Mouse (Mus musculus) kidney, adult 8-10 months (tissue): Measurements from ENCODE around the gene Asic5.

Experiments used
- DNase-seq, 2 experiments: peaks; one replicate each; pipeline ENCODE4 v3.0.0; 2022

Asic5 gene

GRCm38 (mm10) chr3:82022421-82022920 is 40.4 kb downstream of the Asic5 start:
- DNase-seq = peak in 1 of 2 experiments; percentile 15

DNA sequence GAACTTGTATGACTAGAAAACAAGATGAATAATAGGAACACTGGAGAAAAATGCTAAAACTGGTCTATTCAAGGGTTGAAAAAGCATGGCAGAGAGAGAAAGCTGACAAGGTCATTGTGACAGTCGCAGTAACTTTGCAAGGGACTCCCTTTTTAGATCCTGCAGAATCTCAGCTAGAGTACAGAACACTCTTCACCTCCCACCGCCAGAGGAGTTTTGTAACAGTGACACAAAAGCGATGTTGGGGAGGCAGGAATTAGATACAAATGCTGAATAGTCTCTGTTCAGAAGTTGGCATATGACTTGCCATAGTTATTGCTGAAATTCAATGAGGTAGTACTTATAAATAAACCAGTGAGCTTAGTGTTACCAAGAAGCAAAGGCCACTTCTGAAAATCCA is 41.0 kb downstream of the Asic5 start:
- DNase-seq = no peak

DNA sequence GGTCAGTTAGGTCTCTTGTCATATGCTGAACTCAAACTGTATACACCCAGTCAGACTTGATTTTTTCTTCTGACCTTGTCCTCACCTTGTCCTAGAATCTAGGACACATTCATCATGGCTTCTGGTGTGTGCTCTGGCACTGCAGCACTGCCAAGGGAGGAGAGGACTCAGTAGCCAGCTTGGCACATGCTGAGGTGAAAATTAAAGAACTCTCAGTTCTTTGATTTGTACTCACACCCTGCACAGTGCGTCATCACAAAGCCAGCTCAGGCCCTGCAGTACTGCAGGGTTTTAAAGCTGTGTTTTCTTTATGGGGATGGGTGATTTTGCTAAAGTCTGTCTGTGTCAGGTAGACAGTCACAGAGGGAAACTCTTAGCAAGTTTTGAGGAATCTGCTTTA is 45.2 kb downstream of the Asic5 start:
- DNase-seq = no peak

DNA sequence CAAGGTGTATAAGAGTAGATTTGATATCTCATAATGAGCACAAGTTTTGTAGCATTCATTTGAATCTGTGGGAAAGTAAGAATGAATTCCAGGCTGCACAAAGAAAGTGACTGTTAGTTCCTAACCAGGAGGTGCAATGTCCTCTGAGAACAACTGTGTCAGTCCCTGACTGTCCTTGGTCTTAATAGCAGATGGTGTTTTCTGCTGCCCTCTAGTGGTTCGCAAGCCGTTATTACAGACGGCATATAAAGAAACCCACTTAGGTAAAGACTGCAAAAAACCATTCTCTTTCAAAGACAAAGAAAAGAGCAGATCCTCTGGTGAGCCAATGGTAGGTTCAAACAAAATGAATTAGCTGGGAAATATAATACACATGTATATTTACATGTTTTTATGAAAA is 47.1 kb downstream of the Asic5 start:
- DNase-seq = peak; percentile 13 to 23

DNA sequence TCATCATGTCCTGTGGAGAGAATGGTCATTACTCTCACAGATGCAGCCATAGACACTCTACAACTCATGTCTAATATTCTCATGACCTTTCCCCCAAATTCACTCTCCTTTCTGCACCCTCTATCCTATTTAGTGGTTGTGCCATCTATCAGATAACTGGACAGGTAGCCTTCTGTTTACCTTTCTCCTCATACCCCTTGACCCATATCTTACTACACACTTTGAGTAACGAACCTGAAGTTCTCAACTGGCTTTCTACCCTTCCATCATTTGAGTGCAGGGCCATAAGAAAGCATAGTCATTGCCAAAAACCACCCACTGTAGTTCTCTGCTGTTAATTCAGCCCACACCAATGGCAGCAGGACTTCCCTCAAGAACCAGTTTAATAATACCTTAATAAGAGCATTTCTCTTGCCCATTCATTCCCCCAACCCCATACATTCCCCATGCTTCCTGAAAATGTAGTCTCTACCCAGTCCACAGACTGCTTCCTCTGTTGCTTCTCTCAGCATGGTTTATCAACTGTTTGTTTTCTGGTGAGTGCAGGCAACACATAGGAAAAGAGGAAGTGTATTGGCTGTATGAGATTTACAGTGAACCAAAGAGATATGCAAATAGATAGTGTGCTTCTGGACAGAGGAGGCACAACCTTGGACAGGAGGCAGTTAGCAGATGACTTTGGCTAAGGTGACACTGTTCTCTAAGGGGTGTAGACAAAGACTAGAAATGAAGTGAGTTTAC is 48.1 kb downstream of the Asic5 start:
- no peak for DNase-seq

GRCm38 (mm10) chr3:82036262-82037044 is 54.4 kb downstream of the Asic5 start:
- DNase-seq = no peak

DNA sequence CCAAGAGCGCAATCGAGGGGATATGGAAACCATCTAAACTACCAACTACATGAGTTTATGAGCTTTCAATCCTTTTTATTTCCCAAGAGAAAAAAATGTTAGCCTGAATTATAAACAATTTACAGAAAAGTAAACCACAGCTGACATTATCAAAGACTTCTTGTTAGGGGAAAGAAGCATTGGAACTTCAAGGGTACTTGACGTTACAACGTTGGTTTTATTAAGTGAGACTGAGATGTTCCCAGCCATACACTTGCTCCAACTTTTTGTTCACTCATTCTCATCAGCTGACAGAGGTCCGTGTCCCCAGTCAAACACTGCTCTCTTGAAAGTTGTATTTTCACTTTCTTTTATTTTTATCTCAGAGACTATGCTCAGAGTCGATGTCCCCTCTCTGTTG is 61.6 kb downstream of the Asic5 start:
- no peak for DNase-seq

- DNase-seq = no peak
Measured at GRCm38 (mm10) chr3:82044902-82045301, 62.8 kb downstream of the Asic5 start.

DNA sequence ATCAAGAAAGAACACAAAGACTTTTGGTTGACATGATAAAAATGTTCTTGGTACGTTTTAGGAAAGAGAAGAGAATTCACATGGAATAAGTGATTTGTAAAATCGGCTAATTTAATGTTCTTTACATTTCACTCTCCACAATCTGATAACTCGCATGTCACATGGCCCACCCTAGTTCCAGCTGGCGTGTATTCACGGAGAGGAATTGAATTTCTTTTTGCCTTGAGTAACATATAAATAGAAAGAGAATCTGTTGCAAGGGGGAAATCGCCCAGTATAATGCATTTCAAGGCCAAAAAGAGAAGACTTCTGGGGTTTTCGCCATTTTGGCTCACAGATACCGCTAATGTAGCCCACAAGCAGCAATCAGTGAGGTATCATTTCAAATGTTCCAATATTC is 64.0 kb downstream of the Asic5 start:
- DNase-seq = no peak

DNA sequence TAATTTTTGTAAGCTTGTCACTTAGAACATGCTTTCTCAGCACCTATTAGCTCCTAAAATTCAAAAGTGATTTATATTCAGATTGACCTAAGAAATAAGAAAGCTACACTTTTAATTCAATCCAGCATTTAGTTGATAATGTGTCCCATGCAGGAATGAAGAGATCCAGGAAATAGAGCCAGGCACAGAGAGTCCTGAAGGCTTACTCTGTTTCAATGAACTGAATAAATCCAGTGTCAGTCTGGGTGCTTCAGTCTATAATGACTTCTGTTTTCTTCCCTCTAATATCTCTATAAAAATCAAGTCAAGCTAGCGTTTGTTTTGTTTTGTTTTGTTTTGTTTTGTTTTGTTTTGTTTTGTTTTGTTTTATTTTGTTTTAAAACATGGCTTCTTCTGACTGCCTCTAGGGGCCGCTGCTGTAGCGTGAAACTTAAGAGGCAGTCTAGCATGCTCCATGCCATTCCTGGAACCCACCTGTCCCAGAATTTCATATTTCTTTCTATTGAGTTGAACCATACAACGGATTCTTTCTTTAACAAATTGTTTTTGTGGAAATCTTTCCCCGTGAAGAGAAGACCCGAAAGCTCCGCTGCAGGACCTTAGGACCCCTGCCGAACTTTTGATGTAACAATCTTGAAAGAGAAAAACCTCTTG is 65.1 kb downstream of the Asic5 start:
- DNase-seq = peak; percentile 6 to 21

- no peak for DNase-seq
Measured at GRCm38 (mm10) chr3:82048078-82048477, 66.0 kb downstream of the Asic5 start.

- DNase-seq = no peak
Measured at GRCm38 (mm10) chr3:82048681-82049080, 66.6 kb downstream of the Asic5 start.

DNA sequence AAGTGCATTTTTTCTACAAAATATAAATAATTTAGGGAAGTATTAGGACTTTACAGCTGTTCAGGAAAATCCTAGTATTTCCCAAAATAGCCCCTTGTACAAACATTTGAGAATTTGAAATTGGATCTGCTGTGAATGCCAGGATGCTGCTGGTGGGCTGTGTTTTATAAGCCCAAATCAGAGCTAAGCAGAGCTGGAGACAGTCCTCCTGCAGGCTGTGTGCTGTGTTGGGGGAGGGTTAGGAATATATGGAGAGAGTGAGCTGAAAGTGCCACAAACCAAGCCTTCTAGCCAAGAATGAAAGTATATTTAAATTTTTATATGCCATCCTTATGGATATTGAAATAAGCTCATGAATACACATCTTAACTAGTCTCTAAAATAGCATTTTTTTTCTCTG is 69.4 kb downstream of the Asic5 start:
- DNase-seq = no peak

GRCm38 (mm10) chr3:82052029-82052428 is 69.9 kb downstream of the Asic5 start:
- DNase-seq = no peak

- DNase-seq = no peak
Measured at GRCm38 (mm10) chr3:82054283-82054974, 72.3 kb downstream of the Asic5 start.

DNA sequence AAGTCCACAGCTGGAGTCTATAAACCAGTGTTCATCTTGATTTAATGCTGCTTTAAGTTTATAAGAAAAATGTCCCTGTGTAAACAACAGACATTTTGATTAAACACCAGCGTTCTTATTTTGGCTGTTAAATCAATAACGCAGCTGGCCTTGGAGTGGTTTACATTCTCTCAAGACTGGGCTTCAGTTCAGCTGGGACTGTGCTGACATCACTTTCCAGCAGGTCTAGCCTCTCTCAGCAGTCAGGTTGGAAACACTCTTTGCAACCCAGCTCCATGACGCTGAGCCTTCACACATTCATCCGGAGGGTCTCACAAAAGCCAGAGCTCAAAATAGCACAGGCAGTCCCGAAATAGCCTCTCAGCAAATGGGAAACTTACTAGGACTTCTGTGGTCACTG is 75.1 kb downstream of the Asic5 start:
- no peak for DNase-seq

- no peak for DNase-seq
Measured at GRCm38 (mm10) chr3:82061402-82062180, 79.5 kb downstream of the Asic5 start.

GRCm38 (mm10) chr3:82067830-82068229 is 85.7 kb downstream of the Asic5 start:
- no peak for DNase-seq
